Mouse (Mus musculus) bone marrow macrophage, adult 2 months (primary cell): Measurements from ENCODE around the gene Bves.

Experiments used
- CTCF ChIP-seq: IDR thresholded peaks from 2 replicates; pipeline ENCODE4 v1.5.1; 2012; ENCODE audit warnings: low read depth, mild to moderate bottlenecking, low read length, moderate library complexity
- POLR2A ChIP-seq: IDR thresholded peaks from 2 replicates; pipeline ENCODE4 v1.6.1; 2012; ENCODE audit warnings: mild to moderate bottlenecking, low read depth, low read length, borderline replicate concordance

GRCm38 (mm10) chr10:45314865-45315264, 20.7 kb upstream of the Bves start:
- no peak for TF ChIP-seq POLR2A
- no peak for TF ChIP-seq CTCF
